Mouse (Mus musculus) neural tube, embryonic 11.5 days (tissue): ENCODE measurements at regions not wholly inside any gene's neighbourhood (a gene's known extent, or its start where the extent isn't known, plus 50 kb on each side); places are given as distances from the start of the nearest gene placed in this dataset.

Source experiments
- ATAC-seq: fragments of 200-750 bp; cut with Nextera tagmentation; 2 replicates; pipeline ENCODE4 v1.8.0; 2017; ENCODE audit warnings: moderate number of reproducible peaks, mild to moderate bottlenecking, moderate TSS enrichment, moderate library complexity; ENCODE audit not compliant: insufficient read depth, low FRiP score, low TSS enrichment
- DNase-seq: peaks from one replicate; pipeline ENCODE4 v3.0.0-alpha.2; 2015; ENCODE audit warnings: low spot score
- H3K27ac ChIP-seq: fragments of 300-500 bp; sonication (generic); 2 replicates; pipeline ENCODE4 v1.5.1; 2014; ENCODE audit warnings: low read depth, mild to moderate bottlenecking, low read length
- H3K27me3 ChIP-seq: fragments of 300-500 bp; sonication (generic); 2 replicates; pipeline ENCODE4 v1.6.1; 2014; ENCODE audit warnings: mild to moderate bottlenecking, low read length, mixed read lengths; ENCODE audit not compliant: control insufficient read depth, insufficient read depth
- H3K36me3 ChIP-seq: fragments of 300-500 bp; sonication (generic); 2 replicates; pipeline ENCODE4 v1.6.1; 2014; ENCODE audit warnings: mild to moderate bottlenecking, low read length, moderate library complexity, mixed read lengths; ENCODE audit not compliant: control insufficient read depth, insufficient read depth
- H3K4me1 ChIP-seq: fragments of 300-500 bp; sonication (generic); 2 replicates; pipeline ENCODE4 v1.6.1; 2014; ENCODE audit warnings: low read length, mixed read lengths; ENCODE audit not compliant: control insufficient read depth, insufficient read depth
- H3K4me2 ChIP-seq: fragments of 300-500 bp; sonication (generic); 2 replicates; pipeline ENCODE4 v1.6.1; 2014; ENCODE audit warnings: low read depth, mild to moderate bottlenecking, moderate library complexity
- H3K4me3 ChIP-seq: fragments of 300-500 bp; sonication (generic); 2 replicates; pipeline ENCODE4 v1.5.1; 2014; ENCODE audit warnings: low read depth, low read length
- H3K9ac ChIP-seq: fragments of 300-500 bp; sonication (generic); 2 replicates; pipeline ENCODE4 v1.6.1; 2014; ENCODE audit warnings: mild to moderate bottlenecking, low read length
- H3K9me3 ChIP-seq: fragments of 300-500 bp; sonication (generic); 2 replicates; pipeline ENCODE4 v1.6.1; 2016; ENCODE audit warnings: low read length; ENCODE audit not compliant: control insufficient read depth
- WGBS: fragments of 180-500 bp; shearing (Covaris S2); extraction: QIAGEN DNeasy Blood & Tissue Kit; methylation state at CpG from one replicate; pipeline ENCODE4 v1.1.7; 2014; 5-methylcytosine and 5-hydroxymethylcytosine counted together

- ATAC-seq (no peak), DNase-seq (peak; percentile 30)
- Histone ChIP-seq H3K9me3 (no peaks in the 10 kb centered on the region), H3K36me3 (no peaks in the 10 kb centered on the region), H3K27me3 (no peaks in the 10 kb centered on the region), H3K27ac (no peak overlapping the region), H3K4me1 (peaks cover 5% of the 10 kb centered on the region), H3K9ac (no peak overlapping the region), H3K4me2 (no peak overlapping the region), H3K4me3 (no peak overlapping the region)
- WGBS = 45% methylated on average over 11 of the region's 11 CpGs
Measured at GRCm38 (mm10) chr4:33663616-33664473, 260.5 kb upstream of the Cnr1 start.

GRCm38 (mm10) chr4:33664474-33664822, 259.9 kb upstream of the Cnr1 start:
- H3K4me2 ChIP-seq = no peak overlapping the region
- no peaks in the 10 kb centered on the region for H3K27me3 ChIP-seq
- WGBS = 83% methylated on average over 5 of the region's 5 CpGs
- no peaks in the 10 kb centered on the region for H3K36me3 ChIP-seq
- no peak for DNase-seq
- H3K27ac ChIP-seq = no peak overlapping the region
- ATAC-seq = no peak
- H3K9ac ChIP-seq = no peak overlapping the region
- peaks cover 5% of the 10 kb centered on the region for H3K4me1 ChIP-seq
- no peaks in the 10 kb centered on the region for H3K9me3 ChIP-seq
- no peak overlapping the region for H3K4me3 ChIP-seq

- Histone ChIP-seq H3K4me3 (no peak overlapping the region), H3K27me3 (no peaks in the 10 kb centered on the region), H3K27ac (no peak overlapping the region), H3K9ac (no peak overlapping the region), H3K36me3 (no peaks in the 10 kb centered on the region), H3K4me1 (peaks cover 5% of the 10 kb centered on the region), H3K9me3 (no peaks in the 10 kb centered on the region), H3K4me2 (no peak overlapping the region)
- ATAC-seq = no peak
- 70% methylated on average over 14 of the region's 14 CpGs for WGBS
- no peak for DNase-seq
Measured at GRCm38 (mm10) chr4:33665250-33665873, 259.0 kb upstream of the Cnr1 start.

GRCm38 (mm10) chr4:33668431-33668830, 256.0 kb upstream of the Cnr1 start:
- Histone ChIP-seq H3K4me1 (peaks cover 5% of the 10 kb centered on the region), H3K27ac (no peak overlapping the region), H3K36me3 (no peaks in the 10 kb centered on the region), H3K4me3 (no peak overlapping the region), H3K9ac (no peak overlapping the region), H3K27me3 (no peaks in the 10 kb centered on the region), H3K9me3 (no peaks in the 10 kb centered on the region), H3K4me2 (no peak overlapping the region)
- ATAC-seq (no peak), DNase-seq (no peak)
- WGBS = 69% methylated on average over 3 of the region's 3 CpGs

GRCm38 (mm10) chr4:33675044-33675443, 249.3 kb upstream of the Cnr1 start:
- ATAC-seq = no peak
- H3K4me1 ChIP-seq = no peaks in the 10 kb centered on the region
- WGBS = no CpG with 5 or more reads among the region's 5 CpGs
- H3K4me2 ChIP-seq = no peak overlapping the region
- no peaks in the 10 kb centered on the region for H3K9me3 ChIP-seq
- no peaks in the 10 kb centered on the region for H3K36me3 ChIP-seq
- no peak for DNase-seq
- H3K27me3 ChIP-seq = no peaks in the 10 kb centered on the region
- no peak overlapping the region for H3K4me3 ChIP-seq
- no peak overlapping the region for H3K27ac ChIP-seq
- no peak overlapping the region for H3K9ac ChIP-seq

- WGBS = 78% methylated on average over 3 of the region's 3 CpGs
- no peaks in the 10 kb centered on the region for H3K9me3 ChIP-seq
- no peaks in the 10 kb centered on the region for H3K36me3 ChIP-seq
- DNase-seq (no peak), ATAC-seq (no peak)
- no peaks in the 10 kb centered on the region for H3K27me3 ChIP-seq
- H3K4me3 ChIP-seq = no peak overlapping the region
- H3K27ac ChIP-seq = no peak overlapping the region
- no peaks in the 10 kb centered on the region for H3K4me1 ChIP-seq
- no peak overlapping the region for H3K9ac ChIP-seq
- no peak overlapping the region for H3K4me2 ChIP-seq
Measured at GRCm38 (mm10) chr4:33679351-33679750, 245.0 kb upstream of the Cnr1 start.

- H3K27ac ChIP-seq = no peak overlapping the region
- no peaks in the 10 kb centered on the region for H3K36me3 ChIP-seq
- H3K4me3 ChIP-seq = no peak overlapping the region
- no peaks in the 10 kb centered on the region for H3K4me1 ChIP-seq
- H3K9ac ChIP-seq = no peak overlapping the region
- WGBS = 84% methylated on average over 8 of the region's 8 CpGs
- no peaks in the 10 kb centered on the region for H3K9me3 ChIP-seq
- no peaks in the 10 kb centered on the region for H3K27me3 ChIP-seq
- H3K4me2 ChIP-seq = no peak overlapping the region
- DNase-seq (no peak), ATAC-seq (no peak)
Measured at GRCm38 (mm10) chr4:33686135-33686534, 238.3 kb upstream of the Cnr1 start.

- ATAC-seq = no peak
- 79% methylated on average over 7 of the region's 7 CpGs for WGBS
- Histone ChIP-seq H3K4me1 (no peaks in the 10 kb centered on the region), H3K9ac (no peak overlapping the region), H3K27me3 (no peaks in the 10 kb centered on the region), H3K4me2 (no peak overlapping the region), H3K4me3 (no peak overlapping the region), H3K9me3 (no peaks in the 10 kb centered on the region), H3K36me3 (no peaks in the 10 kb centered on the region), H3K27ac (no peak overlapping the region)
- DNase-seq = no peak
Measured at GRCm38 (mm10) chr4:33687434-33687833, 237.0 kb upstream of the Cnr1 start.

- ATAC-seq = no peak
Measured at GRCm38 (mm10) chr4:33693441-33693840, 231.0 kb upstream of the Cnr1 start.

More at GRCm38 (mm10) chr4:33693441-33693840, 231.0 kb upstream of the Cnr1 start:
- WGBS = 95% methylated on average over 4 of the region's 4 CpGs
- no peak overlapping the region for H3K27ac ChIP-seq
- H3K9me3 ChIP-seq = no peaks in the 10 kb centered on the region
- no peak for DNase-seq
- H3K4me3 ChIP-seq = no peak overlapping the region
- H3K27me3 ChIP-seq = no peaks in the 10 kb centered on the region
- H3K9ac ChIP-seq = no peak overlapping the region
- H3K4me1 ChIP-seq = no peaks in the 10 kb centered on the region
- H3K36me3 ChIP-seq = no peaks in the 10 kb centered on the region
- no peak overlapping the region for H3K4me2 ChIP-seq
